Mouse (Mus musculus): ENCODE measurements around the gene Ppp6r2. TPM values are rescaled to one million over a fixed set of nuclear protein-coding genes. Genes with fewer than 3 reads are reported as not detected.

Ppp6r2 gene
- polyA plus RNA-seq (2014; fragmentation: Nextera tagmentation; extraction: Ambion mirVana): 22.7 and 23.4 TPM in 2 replicates

GRCm38 (mm10) chr15:89210915-89211715 is at the start of gene Ppp6r2:
Ppp6r2 (plus strand) TSS chr15:89211553.
- Histone ChIP-seq H3K36me3 (ENCODE audit: control insufficient read depth, insufficient read depth, low read length) (peaks cover 3% of the 10 kb centered on the region; the same call in 1 of the 2 replicates), H3K27ac (replicated peaks; ENCODE audit: low read depth, low read length) (peak within 1 kb of the TSS; percentile 73), H3K9me3 (ENCODE audit: control insufficient read depth, low read length) (no peaks in the 10 kb centered on the region), H3K4me2 (ENCODE audit: low read depth, severe bottlenecking) (peak within 1 kb of the TSS; percentile 85), H3K9ac (ENCODE audit: low read length) (peak within 1 kb of the TSS; percentile 97), H3K27me3 (ENCODE audit: control insufficient read depth, insufficient read depth, low read length) (no peaks in the 10 kb centered on the region), H3K4me1 (ENCODE audit: control insufficient read depth, insufficient read depth, low read length) (no peaks in the 10 kb centered on the region), H3K4me3 (ENCODE audit: low read depth, low read length) (peak within 1 kb of the TSS; percentile 93)
- ATAC-seq (ENCODE audit: insufficient number of reproducible peaks, low FRiP score, low TSS enrichment, low read depth): peak; percentile 85
- DNase-seq (ENCODE audit: low spot score): peak; percentile 88
- 3% methylated on average over 66 of the region's 73 CpGs for WGBS

GRCm38 (mm10) chr15:89165478-89165877 is 45.9 kb upstream of the Ppp6r2 start:
- Histone ChIP-seq H3K9ac (ENCODE audit: low read length) (no peak overlapping the region), H3K36me3 (ENCODE audit: control insufficient read depth, insufficient read depth, low read length) (peaks cover 55% of the 10 kb centered on the region), H3K4me2 (ENCODE audit: low read depth, severe bottlenecking) (no peak overlapping the region), H3K27ac (replicated peaks; ENCODE audit: low read depth, low read length) (no peak overlapping the region), H3K4me3 (ENCODE audit: low read depth, low read length) (no peak overlapping the region), H3K4me1 (ENCODE audit: control insufficient read depth, insufficient read depth, low read length) (peaks cover 18% of the 10 kb centered on the region), H3K9me3 (ENCODE audit: control insufficient read depth, low read length) (no peaks in the 10 kb centered on the region), H3K27me3 (ENCODE audit: control insufficient read depth, insufficient read depth, low read length) (no peaks in the 10 kb centered on the region)
- ATAC-seq (ENCODE audit: insufficient number of reproducible peaks, low FRiP score, low TSS enrichment, low read depth) (no peak), DNase-seq (ENCODE audit: low spot score) (no peak)
- 96% methylated on average over 12 of the region's 12 CpGs for WGBS

- Histone ChIP-seq H3K4me2 (ENCODE audit: low read depth, severe bottlenecking) (no peak overlapping the region; the same call in 1 of the 2 replicates), H3K27ac (replicated peaks; ENCODE audit: low read depth, low read length) (no peak overlapping the region; the same call in 1 of the 2 replicates), H3K4me3 (ENCODE audit: low read depth, low read length) (no peak overlapping the region), H3K4me1 (ENCODE audit: control insufficient read depth, insufficient read depth, low read length) (peaks cover 41% of the 10 kb centered on the region), H3K9me3 (ENCODE audit: control insufficient read depth, low read length) (no peaks in the 10 kb centered on the region), H3K27me3 (ENCODE audit: control insufficient read depth, insufficient read depth, low read length) (no peaks in the 10 kb centered on the region), H3K9ac (ENCODE audit: low read length) (peak overlapping the region; percentile 27; the same call in 1 of the 2 replicates), H3K36me3 (ENCODE audit: control insufficient read depth, insufficient read depth, low read length) (peaks cover 35% of the 10 kb centered on the region)
- ATAC-seq (ENCODE audit: insufficient number of reproducible peaks, low FRiP score, low TSS enrichment, low read depth) (no peak), DNase-seq (ENCODE audit: low spot score) (no peak)
- WGBS: 68% methylated on average over 10 of the region's 10 CpGs
These were observed 42.4 kb upstream of the Ppp6r2 start for GRCm38 (mm10) chr15:89168922-89169321.

- ATAC-seq (ENCODE audit: insufficient number of reproducible peaks, low FRiP score, low TSS enrichment, low read depth) (peak; percentile 72), DNase-seq (ENCODE audit: low spot score) (peak; percentile 87)
- peaks cover 33% of the 10 kb centered on the region for H3K36me3 ChIP-seq (ENCODE audit: control insufficient read depth, insufficient read depth, low read length)
- H3K4me3 ChIP-seq (ENCODE audit: low read depth, low read length): no peak overlapping the region
- H3K27me3 ChIP-seq (ENCODE audit: control insufficient read depth, insufficient read depth, low read length): no peaks in the 10 kb centered on the region
- peaks cover 44% of the 10 kb centered on the region for H3K4me1 ChIP-seq (ENCODE audit: control insufficient read depth, insufficient read depth, low read length)
- peak overlapping the region; percentile 28; the same call in 1 of the 2 replicates for H3K4me2 ChIP-seq (ENCODE audit: low read depth, severe bottlenecking)
- no peaks in the 10 kb centered on the region for H3K9me3 ChIP-seq (ENCODE audit: control insufficient read depth, low read length)
- H3K27ac ChIP-seq (replicated peaks; ENCODE audit: low read depth, low read length): peak overlapping the region; percentile 52; the same call in 1 of the 2 replicates
- no peak overlapping the region for H3K9ac ChIP-seq (ENCODE audit: low read length)
- 4% methylated on average over 10 of the region's 10 CpGs for WGBS
These were observed 41.9 kb upstream of the Ppp6r2 start for GRCm38 (mm10) chr15:89169431-89169830.

DNA sequence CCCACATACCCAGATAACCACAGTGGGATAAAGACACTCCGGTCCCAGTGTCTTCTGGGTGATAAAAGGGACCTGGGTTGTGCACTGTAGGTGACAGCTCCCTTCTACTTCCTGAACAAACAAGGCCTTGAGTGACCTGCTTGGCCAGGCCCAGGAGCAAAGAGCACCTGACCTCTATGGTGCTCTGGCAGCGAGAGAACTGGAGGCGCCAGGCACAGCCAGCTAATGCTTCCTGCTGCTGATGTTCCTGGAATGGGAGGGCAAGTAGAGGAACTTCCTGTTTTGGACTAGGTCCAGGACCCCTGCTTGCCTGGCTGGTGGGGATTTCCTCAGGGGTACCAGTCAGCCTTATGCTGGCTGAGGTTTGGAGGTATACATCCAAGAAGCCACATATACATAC is 41.3 kb upstream of the Ppp6r2 start:
- H3K36me3 ChIP-seq (ENCODE audit: control insufficient read depth, insufficient read depth, low read length): peaks cover 31% of the 10 kb centered on the region
- no peak overlapping the region for H3K4me3 ChIP-seq (ENCODE audit: low read depth, low read length)
- ATAC-seq (ENCODE audit: insufficient number of reproducible peaks, low FRiP score, low TSS enrichment, low read depth) (peak; percentile 5; the same call in 1 of the 2 replicates), DNase-seq (ENCODE audit: low spot score) (no peak)
- no peak overlapping the region for H3K4me2 ChIP-seq (ENCODE audit: low read depth, severe bottlenecking)
- WGBS: 59% methylated on average over 3 of the region's 3 CpGs
- no peak overlapping the region for H3K9ac ChIP-seq (ENCODE audit: low read length)
- H3K4me1 ChIP-seq (ENCODE audit: control insufficient read depth, insufficient read depth, low read length): peaks cover 44% of the 10 kb centered on the region
- H3K9me3 ChIP-seq (ENCODE audit: control insufficient read depth, low read length): no peaks in the 10 kb centered on the region
- H3K27me3 ChIP-seq (ENCODE audit: control insufficient read depth, insufficient read depth, low read length): no peaks in the 10 kb centered on the region
- 0 out of 2 replicates have a peak overlapping the region, but pooled peaks have one; percentile 52 for H3K27ac ChIP-seq (replicated peaks; ENCODE audit: low read depth, low read length)

- Histone ChIP-seq H3K4me1 (ENCODE audit: control insufficient read depth, insufficient read depth, low read length) (peaks cover 49% of the 10 kb centered on the region), H3K27me3 (ENCODE audit: control insufficient read depth, insufficient read depth, low read length) (no peaks in the 10 kb centered on the region), H3K9ac (ENCODE audit: low read length) (no peak overlapping the region), H3K4me3 (ENCODE audit: low read depth, low read length) (no peak overlapping the region), H3K9me3 (ENCODE audit: control insufficient read depth, low read length) (no peaks in the 10 kb centered on the region), H3K36me3 (ENCODE audit: control insufficient read depth, insufficient read depth, low read length) (peaks cover 17% of the 10 kb centered on the region; the same call in 1 of the 2 replicates), H3K27ac (replicated peaks; ENCODE audit: low read depth, low read length) (no peak overlapping the region), H3K4me2 (ENCODE audit: low read depth, severe bottlenecking) (no peak overlapping the region)
- ATAC-seq (ENCODE audit: insufficient number of reproducible peaks, low FRiP score, low TSS enrichment, low read depth): no peak
- 92% methylated on average over 5 of the region's 5 CpGs for WGBS
- no peak for DNase-seq (ENCODE audit: low spot score)
These were observed 39.8 kb upstream of the Ppp6r2 start for GRCm38 (mm10) chr15:89171526-89172051.

DNA sequence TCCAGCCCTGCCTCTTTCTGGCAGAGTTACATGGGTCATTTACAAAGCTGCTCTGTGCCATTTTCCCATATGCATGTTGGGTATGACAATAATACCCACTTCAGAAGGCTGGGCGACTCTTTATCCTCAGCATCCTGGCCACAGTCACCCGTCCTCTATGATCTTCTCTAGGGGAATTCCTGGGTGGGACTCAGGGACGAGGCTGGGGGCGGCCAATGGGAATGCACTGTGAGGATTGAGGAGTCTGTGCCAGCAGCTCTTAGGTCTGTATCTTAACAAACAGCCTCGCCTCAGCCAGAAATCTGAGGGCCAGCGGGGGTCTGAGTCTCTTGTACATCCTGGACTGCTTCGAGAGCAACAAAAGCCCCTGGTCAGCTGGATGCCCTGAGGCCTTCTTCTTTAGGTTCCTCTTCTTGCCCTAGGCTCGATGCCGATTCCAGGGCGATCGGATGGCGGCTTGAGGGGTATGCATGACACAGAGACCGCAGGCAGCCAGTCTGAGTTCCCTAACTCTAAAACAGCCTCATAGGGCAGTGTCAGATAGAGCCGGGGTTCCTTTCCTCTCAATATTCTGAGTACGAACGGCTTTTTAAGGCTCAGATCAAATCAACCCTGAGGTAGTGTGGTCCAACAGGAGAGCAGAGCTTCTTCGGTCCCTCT is 38.9 kb upstream of the Ppp6r2 start:
- WGBS: 45% methylated on average over 17 of the region's 17 CpGs
- no peak for ATAC-seq (ENCODE audit: insufficient number of reproducible peaks, low FRiP score, low TSS enrichment, low read depth)
- H3K4me1 ChIP-seq (ENCODE audit: control insufficient read depth, insufficient read depth, low read length): peaks cover 57% of the 10 kb centered on the region

More for the DNA sequence above, 38.9 kb upstream of the Ppp6r2 start:
- Histone ChIP-seq H3K4me2 (ENCODE audit: low read depth, severe bottlenecking) (peak overlapping the region; percentile 100), H3K36me3 (ENCODE audit: control insufficient read depth, insufficient read depth, low read length) (peaks cover 10% of the 10 kb centered on the region; the same call in 1 of the 2 replicates), H3K9ac (ENCODE audit: low read length) (peak overlapping the region; percentile 30), H3K4me3 (ENCODE audit: low read depth, low read length) (peak overlapping the region; percentile 50), H3K27me3 (ENCODE audit: control insufficient read depth, insufficient read depth, low read length) (no peaks in the 10 kb centered on the region), H3K27ac (replicated peaks; ENCODE audit: low read depth, low read length) (no peak overlapping the region; the same call in 1 of the 2 replicates), H3K9me3 (ENCODE audit: control insufficient read depth, low read length) (no peaks in the 10 kb centered on the region)
- DNase-seq (ENCODE audit: low spot score): no peak

All from limb, embryonic 11.5 days (tissue).